Mouse (Mus musculus): ENCODE results near the gene Spef2. TPM values are rescaled to one million over a fixed set of nuclear protein-coding genes. Genes with fewer than 3 reads are reported as not detected.

Gene Spef2
- polyA plus RNA-seq, 1 experiment, result not detected

DNA sequence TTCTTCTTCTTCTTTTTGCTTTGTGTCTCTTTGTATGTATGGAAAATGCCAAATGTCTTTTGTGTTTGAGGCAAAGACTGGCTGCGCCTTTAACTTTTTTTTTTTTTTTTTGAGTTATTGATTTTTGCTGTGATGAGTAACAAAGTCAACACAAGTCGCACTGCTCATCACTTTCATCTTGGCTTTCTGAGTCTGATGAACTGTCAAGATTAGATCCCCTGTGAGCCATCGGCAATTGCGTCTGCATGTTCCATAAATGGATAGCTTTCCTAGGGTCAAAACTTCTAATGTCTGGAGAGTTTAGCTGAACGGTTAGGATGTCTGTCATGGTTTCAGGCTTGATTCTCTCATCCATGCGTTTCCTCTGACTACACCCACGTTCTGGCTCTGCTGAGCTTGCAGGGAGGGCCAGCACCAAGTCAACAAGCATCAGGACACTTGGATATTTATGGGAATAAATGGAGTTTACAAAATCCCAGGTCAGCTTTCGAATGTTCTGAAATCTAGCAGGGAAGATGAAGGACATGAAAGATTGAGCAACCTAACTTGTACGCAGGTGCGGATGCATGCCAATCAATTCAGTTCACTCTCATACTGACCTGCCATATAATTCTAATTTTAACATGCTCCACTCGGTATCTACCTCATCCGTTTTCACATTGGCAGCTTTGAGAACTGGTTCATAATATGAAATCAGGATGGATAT is 149.1 kb downstream of the Spef2 start:
- H3K36me3 ChIP-seq (replicated peaks; ENCODE audit: low read length), result no peaks in the 10 kb centered on the region
- TF ChIP-seq GATA1 (IDR thresholded peaks at IDR 0.05; ENCODE audit: borderline replicate concordance, low read length), result no peak
- TF ChIP-seq FLI1 (IDR thresholded peaks at IDR 0.05; ENCODE audit: low read length), result no peak

GRCm38 (mm10) chr15:9596298-9597060 is 152.2 kb downstream of the Spef2 start:
- Histone ChIP-seq H3K27me3 (replicated peaks) (no peaks in the 10 kb centered on the region), H3K4me1 (peaks cover 10% of the 10 kb centered on the region), H3K36me3 (replicated peaks; ENCODE audit: low read length) (no peaks in the 10 kb centered on the region), H3K9me3 (no peaks in the 10 kb centered on the region), H3K4me3 (replicated peaks) (peak overlapping the region; percentile 15)
- TF ChIP-seq FLI1 (IDR thresholded peaks at IDR 0.05; ENCODE audit: low read length) (no peak), GATA1 (IDR thresholded peaks at IDR 0.05; ENCODE audit: borderline replicate concordance, low read length) (no peak)

More for the DNA sequence above, 149.1 kb downstream of the Spef2 start:
- H3K9me3 ChIP-seq, result peaks cover 2% of the 10 kb centered on the region; the same call in 1 of the 2 replicates
- peaks cover 10% of the 10 kb centered on the region for H3K4me1 ChIP-seq
- no peaks in the 10 kb centered on the region for H3K27me3 ChIP-seq (replicated peaks)
- H3K4me3 ChIP-seq (replicated peaks), result no peak overlapping the region

DNA sequence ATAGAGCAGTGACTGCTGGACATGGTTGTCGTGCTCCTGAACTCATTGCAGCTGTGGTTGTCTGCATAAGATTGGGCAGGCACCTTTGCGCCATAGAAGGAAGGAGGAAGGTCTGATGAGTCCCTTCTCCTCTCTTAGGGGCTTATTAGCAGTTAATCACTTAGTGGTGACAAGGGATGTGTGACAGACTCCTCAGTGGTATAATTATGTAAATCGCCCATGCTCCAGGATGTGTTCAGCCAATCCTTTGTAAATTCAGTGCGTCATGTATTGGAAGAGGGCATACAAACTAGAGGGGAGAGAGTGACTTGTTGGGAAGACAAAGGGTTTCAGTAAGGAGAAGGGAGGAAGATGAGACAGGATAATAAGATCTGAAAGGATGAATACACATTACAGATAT is 158.7 kb downstream of the Spef2 start:
- H3K4me3 ChIP-seq (replicated peaks), result no peak overlapping the region
- TF ChIP-seq FLI1 (IDR thresholded peaks at IDR 0.05; ENCODE audit: low read length) (no peak), GATA1 (IDR thresholded peaks at IDR 0.05; ENCODE audit: borderline replicate concordance, low read length) (no peak)
- H3K27me3 ChIP-seq (replicated peaks), result peaks cover 3% of the 10 kb centered on the region
- 0 out of 2 replicates have a peak, but pooled peaks cover under 1% of the 10 kb centered on the region for H3K4me1 ChIP-seq
- H3K36me3 ChIP-seq (replicated peaks; ENCODE audit: low read length), result no peaks in the 10 kb centered on the region
- no peaks in the 10 kb centered on the region for H3K9me3 ChIP-seq

DNA sequence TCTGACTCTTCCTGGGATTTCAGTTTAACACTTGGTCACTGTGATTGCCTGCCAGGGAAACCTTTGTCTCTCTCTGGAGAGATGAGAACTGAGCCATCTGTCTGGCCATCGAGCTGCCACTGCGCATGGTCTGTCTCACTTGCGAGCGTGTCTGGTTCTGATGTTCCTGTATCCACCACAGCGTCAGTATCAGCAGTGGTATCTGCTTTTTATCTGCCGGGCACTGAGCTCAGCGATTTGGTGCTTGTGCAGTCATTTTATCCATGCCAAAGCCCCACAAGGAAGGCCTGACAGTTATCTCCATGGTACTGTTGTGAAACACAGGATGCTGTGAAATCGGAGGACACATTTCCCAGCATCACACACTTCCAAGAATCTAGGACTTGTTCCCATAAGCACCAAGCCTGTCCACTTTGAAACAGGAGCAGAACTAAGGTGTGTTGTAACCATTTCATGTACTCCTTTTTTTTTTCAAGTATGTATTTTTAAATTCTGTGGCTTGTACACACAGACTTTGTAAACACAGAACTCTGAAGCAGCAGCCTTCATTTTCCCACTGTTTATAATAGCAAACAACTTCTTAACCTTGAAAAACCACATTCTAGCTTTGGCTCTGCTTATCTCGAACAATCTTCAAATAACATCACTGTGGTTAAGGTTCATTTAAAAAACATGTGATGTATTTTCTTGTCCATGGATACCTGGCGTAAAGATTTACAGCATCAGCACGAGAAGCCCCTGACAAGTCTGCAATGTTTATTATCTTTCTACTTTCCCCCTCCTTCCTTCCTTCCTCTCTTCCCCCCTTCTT is 168.0 kb downstream of the Spef2 start:
- Histone ChIP-seq H3K4me3 (replicated peaks) (no peak overlapping the region), H3K9me3 (no peaks in the 10 kb centered on the region), H3K4me1 (peaks cover 4% of the 10 kb centered on the region), H3K36me3 (replicated peaks; ENCODE audit: low read length) (no peaks in the 10 kb centered on the region), H3K27me3 (replicated peaks) (peaks cover 2% of the 10 kb centered on the region)
- TF ChIP-seq GATA1 (IDR thresholded peaks at IDR 0.05; ENCODE audit: borderline replicate concordance, low read length), result no peak
- no peak for TF ChIP-seq FLI1 (IDR thresholded peaks at IDR 0.05; ENCODE audit: low read length)

DNA sequence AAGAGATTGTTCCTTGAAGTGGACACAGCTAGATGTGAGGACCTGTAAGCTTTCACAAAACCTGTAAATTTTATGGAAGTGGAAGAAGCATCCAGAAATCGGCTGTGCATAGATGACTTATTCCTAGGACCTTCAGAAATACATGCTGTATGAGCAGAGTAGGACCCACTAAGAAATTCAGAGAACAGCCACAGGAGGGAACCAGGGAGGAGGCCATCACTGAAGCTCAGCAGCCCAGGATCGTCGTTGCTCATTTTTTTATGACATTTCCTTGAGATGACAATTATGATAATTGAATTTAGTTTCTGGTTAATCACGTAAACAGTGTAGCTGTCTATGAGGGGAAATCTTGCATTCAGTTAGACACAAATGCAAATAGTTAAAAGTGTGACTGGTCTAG is 171.4 kb downstream of the Spef2 start:
- no peak for TF ChIP-seq FLI1 (IDR thresholded peaks at IDR 0.05; ENCODE audit: low read length)
- TF ChIP-seq GATA1 (IDR thresholded peaks at IDR 0.05; ENCODE audit: borderline replicate concordance, low read length), result no peak
- H3K4me3 ChIP-seq (replicated peaks), result no peak overlapping the region

DNA sequence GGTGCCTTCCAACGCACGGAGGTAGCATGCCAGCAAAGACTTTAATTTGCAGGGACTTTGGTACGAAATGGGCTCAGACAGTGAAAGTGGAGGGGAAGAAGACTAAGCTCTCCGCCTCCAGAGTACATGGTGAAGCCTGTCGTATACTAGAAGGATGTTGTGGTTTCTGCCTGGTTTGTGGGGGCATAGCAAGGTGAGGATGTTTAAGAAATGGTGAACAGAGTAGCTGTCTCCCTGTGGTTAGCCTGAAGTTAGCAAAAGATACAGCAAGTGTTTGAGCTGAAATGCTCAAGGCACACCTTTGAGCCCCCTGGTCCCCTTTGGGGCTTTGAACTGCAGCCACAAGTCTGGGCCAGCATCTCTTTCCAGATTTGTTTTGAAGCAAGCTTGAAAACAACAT is 173.9 kb downstream of the Spef2 start:
- no peak for TF ChIP-seq FLI1 (IDR thresholded peaks at IDR 0.05; ENCODE audit: low read length)
- no peak for TF ChIP-seq GATA1 (IDR thresholded peaks at IDR 0.05; ENCODE audit: borderline replicate concordance, low read length)
- Histone ChIP-seq H3K4me3 (replicated peaks) (no peak overlapping the region), H3K27me3 (replicated peaks) (no peaks in the 10 kb centered on the region), H3K9me3 (no peaks in the 10 kb centered on the region), H3K36me3 (replicated peaks; ENCODE audit: low read length) (no peaks in the 10 kb centered on the region), H3K4me1 (peaks cover 10% of the 10 kb centered on the region)

More for the DNA sequence above, 171.4 kb downstream of the Spef2 start:
- Histone ChIP-seq H3K36me3 (replicated peaks; ENCODE audit: low read length) (no peaks in the 10 kb centered on the region), H3K4me1 (peaks cover 9% of the 10 kb centered on the region), H3K27me3 (replicated peaks) (no peaks in the 10 kb centered on the region), H3K9me3 (no peaks in the 10 kb centered on the region)

DNA sequence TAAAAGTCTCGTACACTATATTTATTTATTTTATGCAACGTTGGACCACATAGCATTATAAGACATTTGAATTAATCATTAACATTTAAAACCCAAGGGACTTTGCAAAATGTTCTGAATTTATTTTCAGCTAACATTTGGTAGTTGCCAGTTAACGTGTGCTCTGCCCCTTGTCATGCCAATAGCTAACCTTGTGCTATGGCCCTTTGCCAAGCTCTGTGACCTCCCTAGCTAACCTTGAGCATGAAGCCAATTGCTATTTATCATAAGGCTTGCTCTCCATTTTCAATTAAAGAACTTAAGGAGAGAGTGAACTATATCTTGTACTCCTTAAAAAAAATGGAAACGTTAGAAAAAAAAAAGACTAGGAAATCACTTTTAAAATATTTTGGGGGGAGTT is 175.3 kb downstream of the Spef2 start:
- H3K9me3 ChIP-seq, result no peaks in the 10 kb centered on the region
- no peaks in the 10 kb centered on the region for H3K27me3 ChIP-seq (replicated peaks)
- H3K4me1 ChIP-seq, result peaks cover 10% of the 10 kb centered on the region
- H3K4me3 ChIP-seq (replicated peaks), result no peak overlapping the region
- H3K36me3 ChIP-seq (replicated peaks; ENCODE audit: low read length), result no peaks in the 10 kb centered on the region
- TF ChIP-seq GATA1 (IDR thresholded peaks at IDR 0.05; ENCODE audit: borderline replicate concordance, low read length) (no peak), FLI1 (IDR thresholded peaks at IDR 0.05; ENCODE audit: low read length) (no peak)

DNA sequence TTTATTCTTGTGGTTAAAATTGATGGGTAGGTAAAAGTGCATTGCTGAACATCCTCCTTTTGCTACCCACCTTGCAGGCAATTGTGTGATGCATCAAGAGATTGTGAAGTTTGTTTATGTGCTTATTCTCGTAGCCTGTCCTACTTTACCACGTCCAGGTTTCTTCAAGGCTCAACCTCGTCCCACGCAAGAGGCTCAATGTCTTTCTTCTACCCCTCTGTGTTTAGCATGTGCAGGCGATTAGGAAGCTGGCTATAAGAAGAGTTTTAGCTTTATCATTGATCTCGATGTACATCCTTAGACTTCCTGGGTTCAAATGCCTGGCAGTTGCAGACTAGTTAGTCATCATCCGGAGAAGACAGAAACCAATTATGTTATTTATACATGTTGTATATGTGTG is 176.0 kb downstream of the Spef2 start:
- H3K4me1 ChIP-seq, result peaks cover 10% of the 10 kb centered on the region
- TF ChIP-seq FLI1 (IDR thresholded peaks at IDR 0.05; ENCODE audit: low read length) (no peak), GATA1 (IDR thresholded peaks at IDR 0.05; ENCODE audit: borderline replicate concordance, low read length) (no peak)
- H3K4me3 ChIP-seq (replicated peaks), result no peak overlapping the region
- H3K27me3 ChIP-seq (replicated peaks), result no peaks in the 10 kb centered on the region
- no peaks in the 10 kb centered on the region for H3K9me3 ChIP-seq
- H3K36me3 ChIP-seq (replicated peaks; ENCODE audit: low read length), result no peaks in the 10 kb centered on the region

DNA sequence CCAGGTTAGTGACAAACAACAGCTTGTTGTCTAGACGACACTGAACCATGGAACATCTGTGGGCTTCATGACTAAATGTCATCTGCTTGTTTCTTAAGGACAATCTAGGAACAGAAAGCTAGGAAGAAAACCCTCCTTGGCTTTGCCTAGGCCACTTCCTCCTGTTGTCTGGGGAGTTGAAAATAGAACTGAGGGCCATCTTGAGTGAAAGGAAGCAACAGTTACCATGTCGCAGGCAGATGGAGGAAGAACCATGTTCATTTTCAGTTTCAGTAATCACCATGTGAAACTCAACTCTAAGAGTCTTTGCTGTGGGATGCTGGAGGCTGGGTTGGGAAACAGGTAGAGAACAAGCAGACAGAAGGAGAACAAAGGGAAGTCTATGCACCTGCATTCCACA is 176.8 kb downstream of the Spef2 start:
- Histone ChIP-seq H3K27me3 (replicated peaks) (no peaks in the 10 kb centered on the region), H3K36me3 (replicated peaks; ENCODE audit: low read length) (no peaks in the 10 kb centered on the region), H3K9me3 (no peaks in the 10 kb centered on the region), H3K4me1 (peaks cover 10% of the 10 kb centered on the region), H3K4me3 (replicated peaks) (no peak overlapping the region)
- TF ChIP-seq GATA1 (IDR thresholded peaks at IDR 0.05; ENCODE audit: borderline replicate concordance, low read length) (no peak), FLI1 (IDR thresholded peaks at IDR 0.05; ENCODE audit: low read length) (no peak)

Data from megakaryocyte, embryonic 14.5 days (primary cell).